Mouse (Mus musculus) bone marrow macrophage, adult 2 months (primary cell): ENCODE measurements around the gene Lrrd1.

Experiments used
- CTCF ChIP-seq: IDR thresholded peaks from 2 replicates; pipeline ENCODE4 v1.5.1; 2012; ENCODE audit warnings: low read depth, mild to moderate bottlenecking, low read length, moderate library complexity
- POLR2A ChIP-seq: IDR thresholded peaks from 2 replicates; pipeline ENCODE4 v1.6.1; 2012; ENCODE audit warnings: mild to moderate bottlenecking, low read depth, low read length, borderline replicate concordance

- TF ChIP-seq CTCF (no peak), POLR2A (no peak)
Observed at GRCm38 (mm10) chr5:3905471-3905870, 60.5 kb downstream of the Lrrd1 start.
